Mouse (Mus musculus) liver, postnatal 0 days (tissue): Measurements from ENCODE around the gene Mctp1. TPM values are rescaled to one million over a fixed set of nuclear protein-coding genes. Genes with fewer than 3 reads are reported as not detected.

Source experiments
- ATAC-seq: fragments of 200-750 bp; cut with Nextera tagmentation; 2 replicates; pipeline ENCODE4 v1.8.0; 2017; ENCODE audit warnings: mild to moderate bottlenecking, moderate library complexity
- DNase-seq: peaks from one replicate; pipeline ENCODE4 v3.0.0-alpha.2; 2016
- H3K27ac ChIP-seq: fragments of 300-500 bp; sonication (generic); 2 replicates; pipeline ENCODE4 v1.5.1; 2014; ENCODE audit warnings: antibody characterized with exemption, moderate library complexity, mild to moderate bottlenecking, low read depth
- H3K27me3 ChIP-seq: fragments of 300-500 bp; sonication (generic); 2 replicates; pipeline ENCODE4 v1.6.1; 2014; ENCODE audit warnings: low read length, control low read depth, mixed read lengths; ENCODE audit not compliant: insufficient read depth
- H3K36me3 ChIP-seq: fragments of 300-500 bp; sonication (generic); replicated peaks from 2 replicates; pipeline ENCODE4 v1.6.1; 2014; ENCODE audit warnings: mild to moderate bottlenecking, control low read depth, low read length, moderate library complexity, mixed read lengths; ENCODE audit not compliant: insufficient read depth
- H3K4me1 ChIP-seq: fragments of 300-500 bp; sonication (generic); 2 replicates; pipeline ENCODE4 v1.6.1; 2014; ENCODE audit warnings: antibody characterized with exemption, mild to moderate bottlenecking, control low read depth; ENCODE audit not compliant: insufficient read depth
- H3K4me2 ChIP-seq: fragments of 300-500 bp; sonication (generic); 2 replicates; pipeline ENCODE4 v1.6.1; 2014; ENCODE audit warnings: low read depth, mild to moderate bottlenecking, low read length, moderate library complexity, mixed read lengths
- H3K4me3 ChIP-seq: fragments of 300-500 bp; sonication (generic); 2 replicates; pipeline ENCODE4 v1.5.1; 2014; ENCODE audit warnings: low read depth, low read length
- H3K9ac ChIP-seq: fragments of 300-500 bp; sonication (generic); replicated peaks from 2 replicates; pipeline ENCODE4 v1.6.1; 2014; ENCODE audit warnings: mild to moderate bottlenecking, moderate library complexity
- H3K9me3 ChIP-seq: fragments of 300-500 bp; sonication (generic); 2 replicates; pipeline ENCODE4 v1.6.1; 2016; ENCODE audit warnings: mild to moderate bottlenecking, control low read depth, low read length, mixed read lengths
- CTCF ChIP-seq: sonication (generic); IDR thresholded peaks from 2 replicates; pipeline ENCODE4 v1.5.1; 2016; ENCODE audit warnings: antibody characterized with exemption, low read depth
- EP300 ChIP-seq: IDR thresholded peaks from 2 replicates; pipeline ENCODE4 v1.6.1; 2016; ENCODE audit warnings: antibody characterized with exemption, low read depth, mild to moderate bottlenecking
- WGBS: fragments of 180-500 bp; shearing (Covaris S2); extraction: QIAGEN DNeasy Blood & Tissue Kit; methylation state at CpG from one replicate; pipeline ENCODE4 v1.1.7; 2014; ENCODE audit not compliant: insufficient replicate concordance; 5-methylcytosine and 5-hydroxymethylcytosine counted together
- polyA plus RNA-seq: library from polyadenylated mRNA; unstranded; fragments of >200 nt; fragmentation: Nextera tagmentation; extraction: Ambion mirVana; gene quantifications from 2 replicates; pipeline ENCODE4 v1.2.1, GENCODE M21; 2015

Gene Mctp1
- polyA plus RNA-seq, 1 experiment from 2014 or later, result 2.6 TPM

GRCm38 (mm10) chr13:76850412-76851054 lies 466.2 kb downstream of the Mctp1 start:
- Histone ChIP-seq H3K4me2 (no peak overlapping the region), H3K4me3 (no peak overlapping the region), H3K9ac (no peak overlapping the region), H3K27ac (no peak overlapping the region), H3K9me3 (no peaks in the 10 kb centered on the region), H3K27me3 (no peaks in the 10 kb centered on the region), H3K36me3 (no peaks in the 10 kb centered on the region), H3K4me1 (no peaks in the 10 kb centered on the region)
- DNase-seq, result no peak
- WGBS, result 61% methylated on average over 7 of the region's 7 CpGs
- no peak for ATAC-seq
- no peak for TF ChIP-seq CTCF
- no peak for TF ChIP-seq EP300

- no peak overlapping the region for H3K4me3 ChIP-seq
- H3K27ac ChIP-seq, result no peak overlapping the region
- WGBS, result 39% methylated on average over 1 of the region's 1 CpGs
- no peaks in the 10 kb centered on the region for H3K27me3 ChIP-seq
- H3K4me2 ChIP-seq, result no peak overlapping the region
- no peaks in the 10 kb centered on the region for H3K4me1 ChIP-seq
- no peak overlapping the region for H3K9ac ChIP-seq
- no peaks in the 10 kb centered on the region for H3K9me3 ChIP-seq
- DNase-seq (no peak), ATAC-seq (no peak)
- TF ChIP-seq CTCF (no peak), EP300 (no peak)
- no peaks in the 10 kb centered on the region for H3K36me3 ChIP-seq
Measured at GRCm38 (mm10) chr13:76854306-76854705, 470.0 kb downstream of the Mctp1 start.

- DNase-seq, result no peak
- Histone ChIP-seq H3K9ac (no peak overlapping the region), H3K27ac (no peak overlapping the region), H3K4me2 (no peak overlapping the region), H3K27me3 (no peaks in the 10 kb centered on the region), H3K36me3 (no peaks in the 10 kb centered on the region), H3K4me3 (no peak overlapping the region), H3K9me3 (no peaks in the 10 kb centered on the region), H3K4me1 (no peaks in the 10 kb centered on the region)
- no peak for ATAC-seq
- 71% methylated on average over 3 of the region's 3 CpGs for WGBS
- no peak for TF ChIP-seq CTCF
- no peak for TF ChIP-seq EP300
Measured at GRCm38 (mm10) chr13:76855021-76855420, 470.7 kb downstream of the Mctp1 start.

- H3K27me3 ChIP-seq, result no peaks in the 10 kb centered on the region
- no peaks in the 10 kb centered on the region for H3K36me3 ChIP-seq
- WGBS, result 66% methylated on average over 5 of the region's 5 CpGs
- TF ChIP-seq CTCF (no peak), EP300 (no peak)
- H3K4me2 ChIP-seq, result no peak overlapping the region
- H3K27ac ChIP-seq, result no peak overlapping the region
- ATAC-seq (no peak), DNase-seq (no peak)
- H3K4me3 ChIP-seq, result no peak overlapping the region
- no peaks in the 10 kb centered on the region for H3K9me3 ChIP-seq
- no peaks in the 10 kb centered on the region for H3K4me1 ChIP-seq
- no peak overlapping the region for H3K9ac ChIP-seq
Measured at GRCm38 (mm10) chr13:76857024-76857423, 472.7 kb downstream of the Mctp1 start.

- H3K27me3 ChIP-seq, result no peaks in the 10 kb centered on the region
- H3K36me3 ChIP-seq, result no peaks in the 10 kb centered on the region
- H3K9ac ChIP-seq, result no peak overlapping the region
- WGBS, result 39% methylated on average over 2 of the region's 2 CpGs
- H3K27ac ChIP-seq, result no peak overlapping the region
- no peak overlapping the region for H3K4me3 ChIP-seq
- no peaks in the 10 kb centered on the region for H3K9me3 ChIP-seq
- no peaks in the 10 kb centered on the region for H3K4me1 ChIP-seq
- no peak for TF ChIP-seq CTCF
- TF ChIP-seq EP300, result no peak
- ATAC-seq (no peak), DNase-seq (no peak)
- no peak overlapping the region for H3K4me2 ChIP-seq
Measured at GRCm38 (mm10) chr13:76858078-76858482, 473.7 kb downstream of the Mctp1 start.

GRCm38 (mm10) chr13:76870291-76870690 lies 486.0 kb downstream of the Mctp1 start:
- ATAC-seq, result no peak
- H3K4me3 ChIP-seq, result no peak overlapping the region

More at GRCm38 (mm10) chr13:76870291-76870690, 486.0 kb downstream of the Mctp1 start:
- no peaks in the 10 kb centered on the region for H3K27me3 ChIP-seq
- DNase-seq, result no peak
- no peak for TF ChIP-seq EP300
- no peak for TF ChIP-seq CTCF
- WGBS, result 65% methylated on average over 3 of the region's 3 CpGs
- H3K27ac ChIP-seq, result no peak overlapping the region
- H3K36me3 ChIP-seq, result no peaks in the 10 kb centered on the region
- H3K4me2 ChIP-seq, result no peak overlapping the region
- H3K9me3 ChIP-seq, result no peaks in the 10 kb centered on the region
- H3K4me1 ChIP-seq, result no peaks in the 10 kb centered on the region
- H3K9ac ChIP-seq, result no peak overlapping the region
